Mouse (Mus musculus): Measurements from ENCODE around the gene Saa1. TPM values are rescaled to one million over a fixed set of nuclear protein-coding genes. Genes with fewer than 3 reads are reported as not detected.

The Saa1 gene
- polyA plus RNA-seq (2012; rRNA removed): not detected in 2 replicates

DNA sequence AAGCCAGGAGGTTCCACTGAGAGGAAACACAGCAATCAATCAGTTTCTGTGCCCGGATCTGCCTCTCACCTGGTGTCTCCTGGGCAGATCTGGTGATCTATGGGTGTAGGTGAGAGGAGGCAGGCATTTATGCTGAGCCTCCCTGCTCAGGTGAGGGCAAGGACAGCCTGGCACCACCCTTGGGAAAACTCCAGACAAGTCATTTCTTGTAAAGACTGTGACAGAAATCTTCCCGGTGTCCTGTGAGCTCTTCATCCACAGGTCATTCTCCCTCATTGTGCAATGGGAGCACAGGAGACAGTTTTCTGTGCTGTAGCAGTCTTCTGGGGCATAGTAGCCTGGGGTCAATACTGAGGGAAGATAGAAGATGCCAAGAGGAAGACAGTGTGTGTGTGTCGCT lies at the start of gene Saa1:
Gene Saa1, minus strand, starts transcription at position 101 of the 400 bp plus-strand sequence.

DNA sequence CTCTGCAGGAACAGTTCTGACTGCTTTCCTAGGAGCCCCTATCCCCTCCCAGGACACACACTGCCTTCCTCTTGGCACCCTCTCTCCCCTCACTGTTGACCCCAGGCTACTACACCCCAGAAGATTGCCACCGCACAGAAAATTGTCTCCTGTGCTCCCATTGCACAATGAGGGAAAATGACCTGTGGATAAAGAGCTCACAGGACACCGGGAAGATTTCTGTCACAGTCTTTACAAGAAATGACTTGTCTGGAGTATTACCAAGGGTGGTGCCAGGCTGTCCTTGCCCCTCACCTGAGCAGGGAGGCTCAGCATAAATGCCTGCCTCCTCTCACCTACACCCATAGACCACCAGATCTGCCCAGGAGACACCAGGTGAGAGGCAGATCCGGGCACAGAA lies 8.7 kb upstream of the Saa1 start, which contains the start of gene Saa2:
Gene Saa2, plus strand, starts transcription at position 301 of the 400 bp plus-strand sequence.

DNA sequence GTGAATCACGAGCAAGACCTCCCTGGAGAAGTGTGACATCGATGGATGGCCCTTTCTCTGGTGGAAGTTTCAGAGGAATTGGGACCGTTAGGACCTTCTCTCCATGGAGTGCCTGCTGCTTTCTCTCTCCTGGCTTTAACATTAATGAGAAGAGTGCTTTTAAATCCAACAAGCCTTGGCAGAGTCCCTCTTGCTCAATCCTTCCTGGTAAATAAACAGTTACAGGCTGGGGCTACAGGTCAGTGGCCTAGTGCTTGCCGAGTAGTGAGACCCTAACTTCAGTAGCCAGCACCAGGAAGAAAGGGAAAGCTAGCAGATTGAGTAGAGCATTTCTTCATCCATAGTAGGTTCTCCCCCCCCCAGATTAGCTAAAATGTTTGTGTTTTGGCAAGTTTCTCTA lies 10.3 kb downstream of the Saa1 start, which contains the start of gene Saa4:
Gene Saa4, minus strand, starts transcription at position 146 of the 400 bp plus-strand sequence.

DNA sequence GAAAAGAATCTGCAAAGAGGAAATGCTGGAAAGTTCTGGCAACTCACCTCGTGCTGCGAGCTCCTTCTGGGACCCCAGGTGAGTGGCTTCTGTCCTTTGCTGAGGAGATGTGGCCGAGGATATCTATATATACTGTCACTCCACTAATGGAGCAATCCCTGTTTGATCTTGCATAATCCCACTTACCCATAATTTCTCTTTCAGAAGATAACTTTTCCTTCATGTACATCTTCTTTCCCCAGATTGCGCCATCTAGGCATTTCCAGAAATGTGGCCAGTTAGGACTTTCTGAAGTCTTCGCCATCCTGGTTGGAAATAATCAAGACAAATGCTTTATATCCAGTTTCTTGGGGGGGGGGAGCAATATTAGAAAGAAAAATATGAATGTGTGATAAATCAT lies 27.2 kb downstream of the Saa1 start, which contains the start of gene Saa3:
Gene Saa3, minus strand, starts transcription at position 101 of the 400 bp plus-strand sequence.

DNA sequence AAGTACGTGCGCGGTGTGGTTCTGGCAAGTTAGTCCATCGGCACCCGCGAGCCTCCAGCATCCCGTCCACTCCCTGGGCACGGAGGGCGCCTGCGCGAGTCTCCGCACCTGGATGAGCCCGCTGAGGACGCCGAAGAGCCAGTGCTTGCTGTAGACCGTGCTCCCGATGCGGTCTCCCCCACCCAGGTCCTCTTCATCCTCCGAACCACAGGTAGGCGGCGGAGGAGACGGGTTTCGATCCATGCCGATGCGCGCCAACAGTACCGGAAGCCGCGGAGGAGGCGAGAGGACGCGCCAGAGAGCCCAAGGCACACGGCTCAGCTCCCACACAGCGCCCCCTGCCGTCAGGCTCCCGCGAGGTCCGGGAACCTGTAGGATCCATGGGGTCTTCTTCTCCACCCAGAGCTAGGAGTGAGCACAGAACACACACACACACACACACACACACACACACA lies 32.4 kb downstream of the Saa1 start, which contains the start of gene Saal1:
Gene Saal1, minus strand, starts transcription at position 291 of the 455 bp plus-strand sequence.

Other genes with a start within 250 kb of the Saa1 start
- gene Sergef, start 103.2 kb downstream of the Saa1 start, polyA plus RNA-seq (2012; rRNA removed): 3.4 and 3.6 TPM in 2 replicates
- gene Tph1, start 70.4 kb downstream of the Saa1 start, polyA plus RNA-seq (2012; rRNA removed): not detected in 2 replicates
- gene Saal1, start 32.3 kb downstream of the Saa1 start, polyA plus RNA-seq (2012; rRNA removed): 6.5 and 7.4 TPM in 2 replicates
- gene Saa3, start 27.3 kb downstream of the Saa1 start, polyA plus RNA-seq (2012; rRNA removed): 1.2 and 1.7 TPM in 2 replicates
- gene Saa4, start 10.4 kb downstream of the Saa1 start, polyA plus RNA-seq (2012; rRNA removed): 7.1 and 7.3 TPM in 2 replicates
- not detected in 2 replicates for gene Saa2, start 8.8 kb upstream of the Saa1 start, polyA plus RNA-seq (2012; rRNA removed)
- gene Hps5, start 53.1 kb upstream of the Saa1 start, polyA plus RNA-seq (2012; rRNA removed): 6.5 and 7.5 TPM in 2 replicates
- 14.1 and 16.0 TPM in 2 replicates for gene Gtf2h1, start 53.1 kb upstream of the Saa1 start, polyA plus RNA-seq (2012; rRNA removed)
- 348 and 395 TPM in 2 replicates for gene Ldha, start 98.5 kb upstream of the Saa1 start, polyA plus RNA-seq (2012; rRNA removed)
- 0.16 TPM in 2 replicates for gene Ldhc, start 118.2 kb upstream of the Saa1 start, polyA plus RNA-seq (2012; rRNA removed)
- 16.2 and 22.1 TPM in 2 replicates for gene Tsg101, start 177.0 kb upstream of the Saa1 start, polyA plus RNA-seq (2012; rRNA removed)
- 4.0 and 4.6 TPM in 2 replicates for gene Uevld, start 215.5 kb upstream of the Saa1 start, polyA plus RNA-seq (2012; rRNA removed)
- not detected in 2 replicates for gene Gm9999, start 240.6 kb upstream of the Saa1 start, polyA plus RNA-seq (2012; rRNA removed)